Mouse (Mus musculus): ENCODE data around the gene Fam160a1. TPM values are rescaled to one million over a fixed set of nuclear protein-coding genes. Genes with fewer than 3 reads are reported as not detected.

The Fam160a1 gene
- total RNA-seq (2015; ENCODE audit: low replicate concordance): 1.3 TPM in 1 of 2 replicates, not detected in the other
- 0.53 TPM in 1 of 2 replicates, not detected in the other for total RNA-seq (2017; ENCODE audit: low replicate concordance)

GRCm38 (mm10) chr3:85817191-85817590 lies at the start of gene Fam160a1:
Gene Fam160a1 (minus strand): TSS chr3:85817291.
- ATAC-seq (replicated peaks; ENCODE audit: low FRiP score, poor library complexity, severe bottlenecking): no peak

DNA sequence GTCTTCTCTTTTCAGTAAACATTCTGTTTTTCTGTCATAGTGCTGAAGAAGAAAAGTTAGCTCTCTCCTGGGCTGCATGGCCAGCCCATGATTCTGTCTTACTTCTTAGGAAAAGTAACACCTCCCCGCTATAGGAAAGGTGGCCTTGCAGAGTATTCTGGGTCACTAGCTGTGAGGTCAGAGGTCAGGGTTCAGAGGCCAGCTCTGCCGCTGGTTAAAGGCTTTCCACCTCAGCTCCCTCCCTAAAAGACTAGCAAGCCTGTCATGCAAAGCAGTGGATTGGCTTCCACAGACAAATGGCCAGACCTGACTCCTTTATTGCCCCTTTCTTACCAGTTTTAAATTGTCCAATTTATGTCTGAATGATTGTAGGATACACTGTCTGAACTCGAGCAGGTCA lies 46.9 kb upstream of the Fam160a1 start:
- ATAC-seq (replicated peaks; ENCODE audit: low FRiP score, poor library complexity, severe bottlenecking): no peak

- ATAC-seq (replicated peaks; ENCODE audit: low FRiP score, poor library complexity, severe bottlenecking): no peak
These were observed 45.8 kb upstream of the Fam160a1 start for GRCm38 (mm10) chr3:85862886-85863285.

DNA sequence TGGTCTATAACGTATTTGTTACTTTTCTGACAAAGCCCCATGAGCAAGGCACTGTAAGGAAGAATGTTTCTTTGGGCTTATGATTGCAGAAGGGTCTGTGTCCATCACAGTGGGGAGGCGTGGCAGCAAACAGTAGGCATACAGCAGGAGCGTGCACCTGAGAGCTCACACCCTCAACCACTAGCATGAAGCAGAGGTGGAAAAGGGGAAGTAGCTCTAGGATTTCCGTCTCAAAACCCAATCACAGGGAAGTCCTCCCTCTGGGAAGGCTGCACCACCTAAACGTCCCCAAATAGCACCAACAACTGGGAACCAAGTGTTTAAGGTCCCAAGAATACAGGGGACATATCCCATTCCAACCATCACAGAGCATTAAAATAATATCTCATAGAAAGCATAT lies 43.9 kb upstream of the Fam160a1 start:
- no peak for ATAC-seq (replicated peaks; ENCODE audit: low FRiP score, poor library complexity, severe bottlenecking)

DNA sequence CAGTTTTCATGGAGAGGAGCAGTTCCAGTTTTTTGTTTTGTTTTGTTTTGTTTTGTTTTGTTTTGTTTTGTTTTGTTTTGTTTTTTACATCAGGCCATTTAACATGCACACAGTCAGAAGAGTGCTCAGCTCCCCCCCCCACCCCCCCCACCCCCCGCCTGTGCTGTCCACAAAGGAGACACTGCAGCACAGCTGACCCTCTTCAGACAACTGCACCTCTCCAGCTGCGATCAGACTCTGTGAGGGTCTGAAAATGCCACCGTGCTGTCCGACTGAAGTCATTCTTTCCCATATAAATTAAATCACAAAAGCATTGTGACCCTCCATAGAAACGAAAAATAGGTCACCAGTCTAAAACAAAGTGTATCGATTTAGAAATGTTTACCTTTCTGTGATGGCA lies 42.2 kb upstream of the Fam160a1 start:
- ATAC-seq (replicated peaks; ENCODE audit: low FRiP score, poor library complexity, severe bottlenecking): no peak

GRCm38 (mm10) chr3:85858140-85859135 lies 41.3 kb upstream of the Fam160a1 start:
- no peak for ATAC-seq (replicated peaks; ENCODE audit: low FRiP score, poor library complexity, severe bottlenecking)

DNA sequence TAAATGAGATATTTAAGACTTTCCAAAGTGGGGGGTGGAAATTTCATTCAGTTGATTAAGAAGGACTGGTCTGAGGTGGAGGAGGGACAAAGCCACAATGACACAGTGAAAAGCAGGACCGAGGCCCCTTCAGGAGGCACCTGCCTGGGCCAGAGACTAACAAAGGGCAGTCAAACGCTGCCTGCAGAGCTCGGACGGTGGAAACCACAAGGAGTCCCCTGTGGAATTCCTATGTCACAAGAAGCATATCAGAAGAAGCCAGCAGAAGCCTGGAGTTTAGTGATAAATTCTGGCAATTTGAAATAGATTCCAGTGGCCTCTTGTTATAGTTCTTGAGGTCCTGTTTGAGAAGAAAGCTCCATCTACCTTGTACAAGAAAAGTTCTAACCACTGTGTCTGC lies 40.0 kb upstream of the Fam160a1 start:
- no peak for ATAC-seq (replicated peaks; ENCODE audit: low FRiP score, poor library complexity, severe bottlenecking)

- no peak for ATAC-seq (replicated peaks; ENCODE audit: low FRiP score, poor library complexity, severe bottlenecking)
These were observed 38.9 kb upstream of the Fam160a1 start for GRCm38 (mm10) chr3:85855947-85856346.

DNA sequence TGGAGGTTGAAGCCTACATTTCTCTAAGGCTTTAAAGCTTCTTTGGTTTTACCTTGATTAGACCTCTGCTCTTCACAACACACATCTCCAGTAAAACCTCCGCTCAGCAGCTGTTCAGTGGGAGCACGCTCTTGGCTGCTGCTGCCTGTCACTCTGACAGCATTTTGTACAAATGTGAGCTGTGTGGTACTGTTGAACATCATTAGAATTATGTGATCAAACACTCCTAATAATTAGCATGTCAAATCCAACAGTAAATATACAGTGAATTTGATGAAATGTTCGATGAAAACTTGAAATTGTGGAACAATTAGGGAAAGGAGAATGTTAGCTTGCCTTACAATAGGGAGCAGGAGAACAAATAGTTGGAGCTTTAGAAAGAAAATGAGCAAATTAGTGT lies 38.0 kb upstream of the Fam160a1 start:
- no peak for ATAC-seq (replicated peaks; ENCODE audit: low FRiP score, poor library complexity, severe bottlenecking)

GRCm38 (mm10) chr3:85854143-85854542 lies 37.1 kb upstream of the Fam160a1 start:
- no peak for ATAC-seq (replicated peaks; ENCODE audit: low FRiP score, poor library complexity, severe bottlenecking)

- ATAC-seq (replicated peaks; ENCODE audit: low FRiP score, poor library complexity, severe bottlenecking): no peak
These were observed 36.6 kb upstream of the Fam160a1 start for GRCm38 (mm10) chr3:85853715-85854114.

DNA sequence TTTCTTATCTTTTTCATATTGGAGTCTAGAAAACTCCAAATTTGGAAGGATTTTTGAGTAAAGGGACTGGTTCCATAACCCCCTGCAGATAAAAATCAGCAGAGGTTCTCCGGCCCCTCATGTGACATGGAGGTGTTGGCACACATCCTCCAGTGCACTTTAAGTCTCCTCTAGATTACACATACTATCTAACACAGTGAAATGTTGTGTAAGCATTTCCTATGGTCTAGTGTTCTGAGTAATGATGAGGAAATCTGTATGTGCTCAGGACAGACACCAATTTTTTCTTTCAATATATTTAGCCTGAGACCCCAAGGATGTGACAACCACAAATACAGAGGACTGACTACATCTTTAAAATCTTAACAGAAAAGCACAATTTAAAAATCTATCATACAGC lies 33.0 kb upstream of the Fam160a1 start:
- no peak for ATAC-seq (replicated peaks; ENCODE audit: low FRiP score, poor library complexity, severe bottlenecking)

GRCm38 (mm10) chr3:85846316-85846715 lies 29.2 kb upstream of the Fam160a1 start:
- ATAC-seq (replicated peaks; ENCODE audit: low FRiP score, poor library complexity, severe bottlenecking): no peak

GRCm38 (mm10) chr3:85845341-85845740 lies 28.2 kb upstream of the Fam160a1 start:
- ATAC-seq (replicated peaks; ENCODE audit: low FRiP score, poor library complexity, severe bottlenecking): no peak

DNA sequence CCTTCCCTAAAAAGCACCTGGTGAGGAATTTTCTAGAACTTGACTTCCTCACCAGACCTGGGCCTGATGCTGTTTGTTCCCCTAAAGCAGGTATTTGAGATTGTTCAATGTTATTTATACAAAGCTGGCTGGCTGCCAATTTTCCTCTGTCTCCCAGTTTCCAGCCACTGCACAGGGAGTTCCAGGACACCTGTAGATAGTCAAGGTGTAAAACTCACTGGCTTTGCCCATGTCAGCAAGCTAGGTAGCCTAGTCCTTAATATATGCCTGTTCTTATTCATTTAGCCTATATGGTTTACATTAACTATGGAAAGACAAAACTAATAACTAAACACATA lies 25.8 kb upstream of the Fam160a1 start:
- no peak for ATAC-seq (replicated peaks; ENCODE audit: low FRiP score, poor library complexity, severe bottlenecking)

GRCm38 (mm10) chr3:85842177-85842880 lies 25.2 kb upstream of the Fam160a1 start:
- no peak for ATAC-seq (replicated peaks; ENCODE audit: low FRiP score, poor library complexity, severe bottlenecking)

- ATAC-seq (replicated peaks; ENCODE audit: low FRiP score, poor library complexity, severe bottlenecking): no peak
These were observed 24.5 kb upstream of the Fam160a1 start for GRCm38 (mm10) chr3:85841454-85842176.

DNA sequence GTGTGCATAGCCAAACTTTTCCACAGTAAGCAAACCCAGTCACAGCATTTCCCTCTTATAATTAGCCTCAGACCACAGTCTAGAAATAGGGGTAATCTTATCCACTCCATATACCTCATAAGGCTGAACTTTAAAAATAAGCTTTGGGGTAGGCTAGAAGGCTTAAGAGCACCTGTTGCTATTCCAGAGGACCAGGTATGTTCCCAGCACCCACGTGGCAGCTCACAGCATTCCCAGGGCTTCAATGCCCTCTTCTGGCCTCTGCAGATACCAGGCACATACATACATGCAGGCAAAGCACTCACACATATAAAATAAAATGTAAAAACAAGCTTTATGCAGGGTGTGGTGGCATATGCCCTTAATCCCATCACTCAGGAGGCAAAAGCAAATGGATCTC lies 16.5 kb upstream of the Fam160a1 start:
- no peak for ATAC-seq (replicated peaks; ENCODE audit: low FRiP score, poor library complexity, severe bottlenecking)

DNA sequence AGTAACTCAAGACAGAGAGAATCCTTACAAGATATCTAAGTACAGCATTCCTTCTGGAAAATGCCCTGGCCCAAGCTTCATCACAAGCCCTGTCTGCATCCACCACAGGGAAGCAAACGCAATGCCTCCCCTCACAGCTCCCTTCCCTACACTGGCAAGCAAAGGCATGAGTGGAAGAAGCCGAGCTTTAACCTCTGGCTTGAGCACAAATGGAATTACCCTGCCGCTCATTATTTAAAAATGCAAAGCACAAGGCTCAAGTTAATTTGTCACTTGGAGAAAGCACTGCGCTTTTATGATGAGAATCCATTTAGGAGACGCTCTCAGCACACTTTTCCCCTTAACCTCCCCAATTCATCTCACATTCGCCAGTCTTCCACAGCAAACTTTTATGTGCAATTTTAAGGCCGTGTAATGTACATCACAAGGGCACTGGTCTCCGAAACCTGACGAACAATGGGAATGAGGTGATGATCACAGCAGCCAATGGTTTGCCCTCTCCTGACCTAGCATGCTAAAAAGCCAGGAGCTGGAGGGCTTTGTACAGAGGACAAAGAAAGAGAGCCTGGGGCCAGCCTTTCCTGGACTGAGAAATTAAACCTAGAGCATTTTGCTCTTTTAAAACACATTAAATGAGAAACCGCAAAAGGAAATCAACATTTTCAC lies 15.5 kb upstream of the Fam160a1 start:
- ATAC-seq (replicated peaks; ENCODE audit: low FRiP score, poor library complexity, severe bottlenecking): no peak

GRCm38 (mm10) chr3:85831785-85832184 lies 14.7 kb upstream of the Fam160a1 start:
- ATAC-seq (replicated peaks; ENCODE audit: low FRiP score, poor library complexity, severe bottlenecking): no peak

All from erythroid progenitor cell, adult 5-6 weeks (primary cell).